Mouse (Mus musculus) adrenal gland, postnatal 25 days (tissue): ENCODE results near the gene Lhfp. TPM values are rescaled to one million over a fixed set of nuclear protein-coding genes. Genes with fewer than 3 reads are reported as not detected.
"Not testable (repeated sequence)": the region's sequence is repeated elsewhere in the genome, so short reads cannot be mapped to it uniquely, and the experiment has no call there.

Experiments
- DNase-seq: peaks from one replicate; pipeline ENCODE4 v3.0.0; 2021; ENCODE audit warnings: mixed read lengths
- total RNA-seq: library from RNA; stranded (reverse); gene quantifications from 2 replicates; pipeline ENCODE4 v1.2.3, GENCODE M21; 2021

Gene Lhfp
- total RNA-seq, 1 experiment from 2014 or later, result 20.4 TPM

DNA sequence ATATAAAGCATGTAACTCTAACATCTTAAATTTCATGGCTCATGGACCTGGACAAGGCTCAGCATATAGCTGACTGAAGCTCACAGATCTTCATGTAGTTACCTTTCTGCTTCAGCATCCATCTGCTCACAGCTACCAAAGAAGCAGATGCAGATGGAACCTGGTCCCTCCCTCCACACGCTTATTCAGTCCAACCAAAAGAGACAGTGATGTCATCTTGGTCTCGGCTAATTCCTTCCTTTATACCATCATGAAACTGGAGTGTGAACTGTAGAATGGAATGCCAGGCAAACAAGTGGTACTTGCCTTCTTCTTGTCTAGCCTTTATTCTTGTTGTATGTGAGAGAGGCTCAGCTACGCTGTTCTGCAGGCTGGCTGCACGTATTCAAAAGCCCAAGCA, 173.1 kb downstream of the Lhfp start:
- DNase-seq, result no peak

DNA sequence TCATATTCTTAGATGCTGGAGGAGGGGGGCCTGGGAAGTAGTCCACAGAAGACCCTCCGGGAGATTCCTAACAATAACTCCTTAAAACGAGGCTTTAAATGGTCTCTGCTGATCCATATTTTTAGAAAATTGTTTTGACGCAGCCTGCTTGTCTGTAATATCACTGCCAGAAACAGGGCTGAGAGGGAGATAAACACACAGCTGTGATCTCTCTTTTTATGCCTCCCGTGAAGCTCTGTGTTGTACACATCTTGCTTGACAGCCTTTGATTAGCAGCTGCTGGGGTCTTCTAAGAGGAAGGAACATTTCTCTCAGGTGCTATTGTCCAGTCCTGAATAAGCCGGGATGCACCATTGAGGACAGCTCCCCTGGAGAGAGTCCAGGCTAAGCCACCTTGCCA, 176.4 kb downstream of the Lhfp start:
- no peak for DNase-seq

DNA sequence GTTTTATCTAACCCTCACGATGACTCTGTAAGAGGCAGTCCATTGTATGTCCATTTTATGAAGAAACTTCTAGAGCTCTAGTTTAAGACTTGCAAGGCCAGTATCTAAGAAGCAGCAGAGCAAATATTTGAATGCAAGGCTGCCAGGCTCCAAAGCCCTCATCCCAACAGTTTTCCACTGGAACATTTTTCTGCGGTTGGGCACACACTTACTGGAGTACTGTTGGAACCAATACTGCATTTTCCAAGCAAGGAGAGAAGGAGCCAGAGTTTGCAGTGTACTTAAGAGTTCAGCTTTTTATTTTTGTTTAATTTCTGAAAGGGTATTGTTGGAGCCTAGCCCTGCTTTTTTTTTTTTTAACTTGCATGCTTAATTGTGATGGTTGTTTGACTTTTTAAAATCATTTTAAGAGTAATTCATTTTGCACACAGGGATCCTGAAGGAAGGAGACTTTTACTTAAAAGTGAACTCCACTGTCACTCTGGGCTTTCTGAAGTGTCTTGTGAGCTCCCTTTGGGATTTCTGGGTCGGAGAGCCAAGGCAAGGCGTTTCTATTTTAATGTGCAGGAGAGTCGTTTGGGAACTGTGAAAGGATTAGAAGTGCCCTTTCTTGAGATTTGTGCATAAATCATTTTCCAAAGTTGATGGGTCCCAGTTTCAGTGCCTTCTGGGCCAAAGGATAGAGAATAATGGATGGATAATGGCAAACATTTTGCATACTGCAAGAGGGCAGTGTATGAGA, 180.4 kb downstream of the Lhfp start:
- DNase-seq, result no peak

DNA sequence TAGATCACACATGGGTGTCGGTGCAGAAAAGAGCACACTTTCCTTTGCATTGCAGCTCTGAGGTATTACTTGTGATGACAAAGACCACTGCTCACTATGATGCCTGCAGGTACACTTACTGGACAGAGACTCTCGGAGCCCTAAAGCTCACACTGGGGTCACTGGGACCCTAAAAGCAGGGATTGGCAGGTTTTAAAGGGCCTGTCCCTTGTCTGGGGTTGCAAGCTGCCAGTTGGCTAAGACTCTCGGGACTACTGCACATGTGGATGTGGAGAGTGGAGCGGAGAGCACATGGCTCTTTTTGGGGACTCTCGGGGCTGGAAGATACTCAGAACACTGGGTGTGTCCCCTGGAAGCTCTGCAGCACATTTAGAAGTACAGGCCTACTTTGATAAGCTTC, 182.8 kb downstream of the Lhfp start:
- no peak for DNase-seq

DNA sequence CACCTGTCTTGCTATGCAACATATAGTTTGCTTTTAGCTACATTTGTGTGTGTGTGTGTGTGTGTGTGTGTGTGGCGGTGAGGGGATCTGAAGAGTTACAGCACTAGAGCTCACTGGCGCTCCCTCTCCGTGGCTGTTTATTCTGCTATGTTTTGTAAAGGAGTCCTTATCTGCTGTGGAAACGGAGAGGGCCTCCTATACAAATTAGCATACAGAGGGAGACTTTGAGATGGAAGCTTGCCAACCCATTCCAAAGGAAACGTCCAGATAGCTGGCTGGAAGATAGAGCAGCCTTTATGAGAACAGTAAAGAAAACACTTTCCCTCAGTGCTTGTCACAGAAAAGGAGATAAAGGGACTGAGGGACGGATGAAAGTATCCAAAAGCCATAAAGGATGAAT, 184.4 kb downstream of the Lhfp start:
- DNase-seq, result no peak

DNA sequence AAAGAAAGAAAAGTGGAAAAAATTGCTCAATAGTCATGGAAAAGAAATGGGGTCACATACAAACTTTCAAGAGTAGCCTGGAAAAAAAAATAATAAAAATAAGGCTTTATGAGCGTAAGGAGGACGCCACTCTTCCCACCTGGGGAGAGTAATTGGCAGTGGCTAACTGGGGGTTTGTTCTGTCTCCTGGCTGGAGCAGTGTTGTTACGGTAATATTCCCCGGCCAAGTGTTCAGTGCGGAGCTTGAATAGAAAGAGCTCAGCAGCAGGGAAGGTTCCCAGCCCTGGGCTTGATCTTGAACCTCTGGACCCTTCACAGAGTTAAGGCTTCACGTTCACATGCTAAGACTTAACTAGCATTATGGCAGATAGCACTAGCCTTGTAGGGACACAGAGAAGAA, 184.9 kb downstream of the Lhfp start:
- DNase-seq, result no peak

DNA sequence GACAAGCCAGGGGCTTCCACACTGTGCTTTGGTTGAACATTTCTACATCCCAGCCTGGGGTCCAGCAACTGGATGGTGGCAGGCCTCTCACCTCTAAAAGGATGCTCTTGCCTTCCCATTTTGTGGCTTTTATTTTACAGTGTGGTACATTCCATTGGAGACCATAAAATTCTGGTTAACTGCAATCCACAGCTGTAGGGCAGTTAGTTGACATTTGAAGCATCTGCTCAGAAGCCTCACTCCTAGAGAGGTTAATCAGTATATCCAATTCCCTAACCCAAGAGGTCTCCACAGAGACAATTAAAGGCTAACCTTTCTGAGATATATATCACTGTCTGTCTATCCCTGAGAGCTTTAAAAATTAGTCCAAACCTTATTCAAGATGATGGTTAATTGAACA, 186.5 kb downstream of the Lhfp start:
- no peak for DNase-seq

DNA sequence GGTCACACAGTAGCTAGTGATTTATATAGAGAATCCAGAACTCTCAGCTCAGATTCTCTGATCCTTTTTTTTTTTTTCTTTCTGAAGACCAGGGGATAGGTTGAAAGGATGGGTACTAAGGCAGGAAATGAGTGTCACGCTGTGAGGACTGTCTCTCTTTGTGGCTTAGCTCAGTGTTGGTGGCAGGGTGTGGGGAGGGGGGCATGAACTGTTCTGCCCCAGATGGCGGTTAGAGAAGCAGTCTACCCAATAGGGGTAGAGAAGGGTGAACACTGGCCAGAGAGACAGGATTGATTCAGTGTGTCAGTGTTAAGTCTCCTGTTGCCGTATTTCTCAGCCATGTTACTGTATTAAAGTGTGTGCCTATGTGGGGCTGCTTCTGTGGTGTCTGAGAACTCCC, 189.2 kb downstream of the Lhfp start:
- DNase-seq, result no peak

DNA sequence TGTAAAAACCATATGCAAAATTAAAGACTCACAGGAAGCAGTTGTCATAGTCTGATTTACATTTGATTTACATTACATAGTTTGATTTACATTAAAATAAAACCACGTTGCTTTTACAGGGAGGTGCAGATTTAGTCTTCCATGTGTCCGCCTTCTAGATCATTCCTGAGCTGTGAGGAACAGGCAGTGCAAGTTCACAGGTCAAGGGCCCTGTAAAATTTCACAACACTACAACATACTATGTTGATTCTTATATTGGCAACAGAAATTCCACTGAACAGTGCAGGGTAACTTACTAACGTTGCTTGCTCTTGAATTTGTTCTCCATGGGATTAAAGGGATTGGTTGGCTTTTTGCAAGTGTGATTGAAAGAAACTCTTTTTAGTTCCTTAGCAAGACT, 189.8 kb downstream of the Lhfp start:
- DNase-seq, result no peak

DNA sequence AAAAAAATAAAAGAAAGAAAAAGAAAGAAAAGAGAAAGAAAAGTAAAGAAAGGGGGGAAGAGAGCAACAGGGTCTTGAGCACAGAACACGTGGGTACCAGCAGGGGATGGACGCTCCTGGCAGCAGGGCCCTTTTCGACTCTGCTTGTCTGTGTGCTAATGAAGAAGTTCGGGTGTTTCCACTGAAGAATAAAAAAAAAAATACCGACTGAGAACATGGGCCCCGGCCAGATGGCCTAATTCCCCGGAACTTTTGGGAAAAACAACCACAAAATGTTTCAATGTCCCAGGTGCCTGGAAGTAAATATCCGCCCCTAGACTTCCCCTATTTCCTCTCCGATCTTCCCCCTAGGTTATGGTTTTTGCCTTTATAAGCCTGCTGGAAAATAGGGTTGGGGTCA, 191.1 kb downstream of the Lhfp start:
- DNase-seq, result not testable (repeated sequence)

DNA sequence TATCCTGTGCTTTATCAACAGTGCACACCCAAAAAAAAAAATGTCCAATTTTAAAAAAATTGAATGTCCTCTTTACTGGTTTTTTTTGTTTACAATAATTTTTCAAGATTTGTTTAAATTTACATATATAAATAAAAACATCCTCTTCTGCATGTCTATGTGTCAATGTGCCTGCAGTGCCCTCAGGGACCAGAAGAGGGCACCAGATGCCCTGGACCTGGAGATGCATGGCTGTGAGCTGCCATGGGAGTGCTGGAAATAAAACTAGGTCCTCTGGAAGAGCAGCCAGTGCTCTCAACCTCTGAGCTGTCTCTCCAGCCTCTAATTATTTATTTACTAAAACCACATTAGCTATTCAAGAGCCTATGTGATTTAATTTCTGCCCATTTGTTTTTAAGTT, 193.4 kb downstream of the Lhfp start:
- no peak for DNase-seq

DNA sequence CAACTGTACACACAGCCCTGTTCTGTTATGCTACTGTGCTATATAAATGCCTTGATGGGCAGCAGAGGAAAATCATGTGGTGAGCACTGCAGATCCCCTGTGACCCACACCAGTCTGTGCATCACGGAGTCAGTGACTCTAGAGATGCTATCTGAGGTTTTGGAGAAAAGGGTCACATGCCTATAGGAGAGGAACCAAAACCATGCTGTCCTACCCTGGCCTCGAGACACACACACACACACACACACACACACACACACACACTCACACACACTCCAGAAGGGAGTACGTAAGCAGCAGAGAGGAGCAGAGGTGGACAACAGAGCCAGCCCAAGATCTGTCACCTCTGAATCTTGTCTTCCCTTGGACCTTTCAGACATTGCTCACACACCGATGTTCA, 195.1 kb downstream of the Lhfp start:
- no peak for DNase-seq

DNA sequence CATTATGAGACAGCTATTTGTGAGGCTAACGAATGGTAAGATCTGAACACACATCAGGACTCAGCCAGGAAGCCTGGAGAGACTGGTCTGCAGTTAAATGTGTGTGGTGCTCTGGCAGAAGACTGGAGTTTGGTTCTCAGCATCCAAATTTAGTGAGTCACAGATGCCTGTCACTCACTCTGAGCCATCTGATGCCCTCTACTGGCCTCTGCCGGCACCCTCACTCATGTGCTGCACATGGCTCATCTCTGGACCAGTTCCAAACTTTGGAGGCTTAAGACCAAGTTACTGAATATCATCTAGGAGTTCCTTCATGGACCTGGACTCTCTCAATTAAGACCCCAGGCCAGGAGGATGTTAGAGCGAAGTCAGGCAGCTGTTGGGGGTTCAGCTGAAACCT, 198.8 kb downstream of the Lhfp start:
- DNase-seq, result no peak

DNA sequence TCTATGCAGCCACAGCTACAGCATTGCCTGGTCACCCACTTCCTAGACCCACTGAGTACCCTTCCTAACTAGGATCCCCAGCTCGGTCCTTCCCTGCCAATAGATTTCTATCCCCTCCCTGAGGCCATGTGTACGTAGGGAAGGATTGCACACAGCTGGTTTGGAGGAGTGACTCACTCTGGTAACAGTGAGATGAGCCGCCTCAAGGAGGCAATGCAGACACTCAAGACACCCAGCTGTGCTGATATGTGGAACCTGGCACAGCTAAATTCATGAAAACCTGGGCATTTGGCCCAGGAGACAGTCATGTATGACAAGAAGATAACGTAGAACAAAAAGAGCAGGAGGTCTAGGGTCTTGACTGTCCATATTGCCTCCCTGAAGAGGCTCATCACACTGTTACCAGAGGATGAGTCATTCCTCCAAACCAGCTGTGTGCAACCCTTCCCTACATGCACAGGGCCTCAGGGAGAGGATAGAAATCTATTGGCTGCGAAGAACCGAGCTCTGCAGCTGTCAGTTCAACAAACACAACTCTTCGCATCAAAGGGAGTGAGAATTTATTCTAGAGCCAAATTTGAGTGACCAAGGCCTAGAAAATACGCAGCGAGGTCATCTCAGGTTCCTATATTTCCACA, 204.4 kb downstream of the Lhfp start:
- DNase-seq, result no peak

DNA sequence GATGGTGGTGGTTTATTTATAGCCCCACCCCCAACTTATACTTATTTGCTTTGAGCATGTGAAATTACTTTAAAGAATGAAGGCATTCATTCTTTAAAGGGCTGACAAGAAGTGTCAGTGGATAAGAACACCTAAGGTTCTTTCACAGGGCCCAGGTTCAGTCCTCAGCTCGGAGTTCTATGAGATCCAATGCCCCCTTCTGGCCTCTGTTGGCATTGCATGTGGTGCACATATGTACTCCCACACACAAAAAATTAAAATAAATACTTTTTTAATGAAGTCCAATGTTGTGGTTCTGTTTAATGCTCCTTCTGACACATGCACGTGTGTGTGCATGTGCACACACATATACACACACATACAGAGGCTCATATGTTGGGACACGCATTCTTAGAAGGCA, 205.8 kb downstream of the Lhfp start:
- DNase-seq, result peak; percentile 71

DNA sequence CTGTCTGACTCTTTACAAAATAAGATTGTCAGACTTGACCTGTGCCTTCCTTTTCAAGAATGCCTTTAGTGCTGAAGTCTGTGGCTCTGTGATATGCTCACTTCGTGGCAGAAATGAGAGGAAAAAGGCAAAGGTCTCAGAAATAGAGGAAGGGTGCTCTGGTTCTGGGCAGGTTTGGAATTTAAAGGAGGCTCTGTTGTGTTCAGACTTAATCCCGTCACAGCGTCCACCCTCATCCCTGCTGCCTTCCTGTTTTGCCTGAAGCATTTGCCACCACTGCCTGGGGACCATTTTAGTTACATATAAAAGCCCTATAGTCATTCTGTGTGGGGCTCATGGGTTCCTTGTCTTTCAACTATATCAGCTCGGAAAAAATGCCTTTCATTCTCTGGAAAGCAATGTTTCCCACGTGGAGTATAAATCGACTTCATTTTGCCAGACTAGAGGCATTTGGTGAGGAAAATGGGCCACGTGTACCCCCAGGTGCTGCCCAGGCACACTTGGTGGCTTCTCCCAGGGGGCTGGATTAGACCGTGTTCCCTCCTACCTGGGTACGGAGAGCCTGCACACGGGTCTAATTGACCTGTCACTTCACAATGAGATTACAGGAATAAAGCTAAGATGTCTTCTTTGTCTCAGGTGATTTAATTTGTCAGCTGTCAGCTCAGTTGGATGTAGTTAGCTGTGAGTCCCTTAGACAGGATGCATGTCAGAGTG, 207.0 kb downstream of the Lhfp start:
- no peak for DNase-seq

DNA sequence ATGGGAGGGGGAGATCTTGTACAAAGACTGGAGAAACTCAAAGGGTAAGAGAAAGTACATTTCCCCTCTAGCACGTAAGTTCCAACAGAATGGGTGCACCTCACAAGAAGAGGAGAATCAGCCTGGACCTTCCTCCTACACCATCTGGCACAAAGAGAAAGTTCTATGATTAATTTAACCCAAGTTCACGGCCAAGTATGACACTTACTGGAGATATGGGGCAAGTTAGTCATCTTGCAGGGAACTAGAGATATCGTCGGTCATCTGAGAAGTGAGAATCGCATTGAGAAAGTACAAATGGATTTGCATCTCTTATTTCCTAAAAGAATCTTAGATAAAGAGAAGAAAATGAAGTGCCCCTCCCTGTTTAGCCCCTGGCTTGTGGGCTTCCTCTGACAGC, 211.2 kb downstream of the Lhfp start:
- DNase-seq, result no peak

DNA sequence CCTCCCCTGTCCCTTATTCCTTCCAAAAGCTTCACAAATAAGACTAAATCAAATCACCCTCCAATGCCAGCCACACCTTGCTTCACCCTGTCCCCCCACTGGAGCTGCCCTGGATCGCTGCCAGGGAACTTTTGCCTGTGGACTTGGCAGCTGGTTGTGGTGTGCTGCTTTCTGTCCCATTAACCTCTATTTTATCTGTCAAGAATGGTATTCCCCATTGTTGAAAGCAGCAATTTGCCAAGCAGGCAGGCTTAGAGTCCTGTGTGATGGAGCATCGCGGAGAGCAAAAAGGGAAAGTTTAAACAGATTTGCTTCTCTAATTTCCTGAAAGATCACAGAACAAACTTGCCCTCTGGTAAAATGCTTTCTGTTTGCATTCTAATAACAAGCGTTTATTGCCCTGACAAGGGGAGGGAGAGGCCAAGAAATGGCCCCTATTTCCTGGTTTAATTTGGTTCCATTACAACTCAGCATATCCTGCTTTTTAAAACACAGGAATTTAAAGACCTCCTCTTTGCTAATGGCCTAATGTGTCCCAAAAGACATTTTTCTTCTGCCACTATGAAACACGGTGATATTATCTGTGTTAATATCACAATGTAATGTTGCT, 212.0 kb downstream of the Lhfp start:
- peak; percentile 53 for DNase-seq

DNA sequence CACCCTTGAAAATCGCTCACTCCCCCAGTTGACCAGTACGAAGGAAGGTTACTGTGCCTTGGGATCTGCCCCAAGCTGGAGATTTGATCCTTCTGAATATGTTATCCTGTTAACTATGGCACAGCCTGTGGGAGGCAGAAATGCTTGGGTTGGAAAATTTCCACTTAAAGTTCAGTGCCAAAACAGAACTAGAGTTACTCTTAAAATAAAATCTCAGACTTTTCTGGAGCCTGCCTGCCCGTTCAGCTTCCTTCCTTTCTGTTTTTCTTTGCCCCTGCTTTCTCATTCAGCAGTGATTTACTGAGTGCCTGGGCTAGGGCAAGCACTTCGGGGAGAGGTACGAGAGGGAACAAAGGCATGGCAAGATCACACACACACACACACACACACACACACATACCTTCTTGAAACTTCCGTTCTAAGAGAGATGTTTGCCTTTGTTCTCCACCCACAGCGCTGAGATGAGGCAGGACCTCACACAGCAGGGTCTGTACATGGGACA, 217.4 kb downstream of the Lhfp start:
- no peak for DNase-seq

DNA sequence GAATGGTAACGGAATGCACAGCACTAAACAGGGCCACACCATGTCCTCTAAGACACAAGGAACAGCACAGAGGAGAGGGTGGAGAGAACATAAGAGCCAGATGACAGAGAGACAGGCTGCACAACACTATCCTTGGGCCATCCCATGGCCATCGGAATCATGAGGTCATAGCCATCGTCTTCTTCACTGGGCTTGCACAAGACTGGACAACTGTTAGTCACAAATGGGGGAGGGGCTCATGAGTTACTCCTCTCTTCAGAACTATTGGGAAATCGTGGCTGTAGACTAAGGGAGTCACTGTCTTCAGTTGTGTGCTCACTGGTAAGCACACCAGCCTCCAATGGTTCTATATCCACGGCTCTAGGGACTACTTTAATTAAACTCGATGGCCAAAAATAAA, 224.8 kb downstream of the Lhfp start:
- no peak for DNase-seq

DNA sequence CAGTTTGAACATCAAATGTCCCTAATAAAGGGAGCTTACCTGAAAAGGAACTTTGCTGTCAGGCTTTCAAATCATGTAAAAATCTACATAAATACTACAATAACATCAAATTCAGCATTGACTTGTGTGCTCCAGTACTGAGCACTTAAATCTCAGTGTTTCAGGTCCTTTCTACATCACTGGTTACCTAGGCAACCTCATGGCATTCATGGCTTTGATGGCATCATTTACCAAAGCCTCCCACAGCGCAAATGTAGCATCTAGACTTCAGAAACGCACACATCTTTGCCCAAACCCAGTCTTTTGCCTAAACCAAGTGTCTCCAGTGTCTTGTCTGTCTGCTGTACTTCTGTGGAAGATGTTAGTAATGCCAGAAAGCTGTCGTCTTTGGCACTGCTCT, 225.7 kb downstream of the Lhfp start:
- DNase-seq, result no peak

DNA sequence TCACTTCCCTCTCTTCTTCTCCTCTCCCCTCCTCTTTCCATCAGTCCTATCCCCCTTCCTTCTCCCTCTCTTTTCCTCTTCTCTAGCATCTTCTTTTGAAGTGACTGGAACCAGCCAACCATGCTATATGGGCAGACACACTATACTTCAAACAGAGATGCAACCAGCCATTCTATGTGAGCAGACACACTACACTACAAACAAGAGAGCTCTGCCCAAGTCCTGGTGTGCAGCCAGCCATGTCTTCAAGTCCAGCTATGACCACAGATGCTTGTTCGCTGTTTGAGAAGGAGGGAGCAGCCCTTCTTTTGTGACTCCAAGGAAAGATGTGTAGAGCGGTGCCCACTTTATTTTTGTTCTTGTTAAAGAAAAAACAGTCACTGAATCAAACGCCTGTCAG, 231.9 kb downstream of the Lhfp start:
- no peak for DNase-seq

DNA sequence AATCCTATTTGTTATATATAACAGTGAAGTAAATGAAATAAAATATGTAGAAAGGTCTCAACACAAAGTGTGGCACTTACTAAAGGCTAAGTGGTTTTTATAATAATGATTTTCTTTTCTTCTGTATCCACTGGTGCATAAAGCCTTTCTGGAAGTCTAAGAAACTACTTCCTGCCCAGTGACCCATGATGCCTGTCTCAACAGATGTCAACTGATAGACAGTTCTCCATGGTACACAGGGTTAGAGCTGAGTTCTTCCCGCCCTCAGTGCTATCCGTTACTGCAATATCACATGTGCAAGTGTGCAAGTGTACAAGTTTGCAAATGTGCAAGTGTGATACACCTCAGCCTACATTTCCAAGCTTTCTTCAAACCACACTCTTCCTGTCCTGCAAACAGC, 236.7 kb downstream of the Lhfp start:
- no peak for DNase-seq
